Mouse (Mus musculus) Muller cell, postnatal 12 days (primary cell): ENCODE results near the gene Arhgap10.

Experiments used
- DNase-seq: peaks from one replicate; pipeline ENCODE4 v3.0.0-alpha.2; 2015; ENCODE audit errors: inconsistent ontology term

Arhgap10 gene

GRCm38 (mm10) chr8:77517301-77518200, at the start of gene Arhgap10:
Gene Arhgap10, minus strand, starts transcription at chr8:77517953.
- DNase-seq: peak; percentile 86

DNA sequence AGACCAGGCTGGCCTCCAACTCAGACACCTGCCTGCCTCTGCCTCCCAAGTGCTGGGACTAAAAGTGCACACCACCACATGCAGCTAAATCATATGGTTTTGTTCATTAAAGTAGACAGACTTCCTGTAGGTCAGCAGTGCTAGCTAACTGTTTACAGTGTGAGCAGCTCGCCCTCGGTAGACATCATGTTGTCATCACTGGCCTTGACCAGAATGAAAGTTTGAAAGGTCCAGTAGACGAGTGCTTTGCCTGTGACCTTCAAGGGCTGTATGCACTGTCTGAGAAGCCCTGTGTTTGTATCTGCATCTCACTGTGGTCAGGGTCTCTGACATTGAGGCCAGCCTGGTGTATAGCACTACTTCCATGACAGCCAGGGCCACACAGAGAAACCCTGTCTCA, 43.7 kb upstream of the Arhgap10 start:
- DNase-seq: no peak

DNA sequence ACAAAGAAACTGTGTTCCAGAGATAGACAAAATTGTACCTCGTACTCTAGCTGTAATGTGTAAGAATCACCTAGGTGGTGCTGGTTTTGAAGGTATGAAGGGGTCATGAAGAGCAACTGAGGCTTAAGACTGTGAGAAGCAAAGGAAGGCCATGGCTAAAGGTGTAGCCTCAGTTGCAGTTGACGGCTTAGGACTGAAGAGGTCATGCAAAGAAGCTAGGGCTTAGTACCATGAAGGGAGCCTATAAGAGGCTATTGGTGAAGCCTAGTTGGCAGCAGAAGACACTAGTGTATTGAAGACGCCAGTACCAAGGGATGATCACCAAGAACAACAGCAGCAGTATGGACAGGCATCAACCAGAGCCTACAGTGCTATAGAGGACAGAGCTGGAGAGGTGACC, 34.7 kb upstream of the Arhgap10 start:
- no peak for DNase-seq

GRCm38 (mm10) chr8:77549881-77550580, 32.3 kb upstream of the Arhgap10 start:
- peak; percentile 46 for DNase-seq

DNA sequence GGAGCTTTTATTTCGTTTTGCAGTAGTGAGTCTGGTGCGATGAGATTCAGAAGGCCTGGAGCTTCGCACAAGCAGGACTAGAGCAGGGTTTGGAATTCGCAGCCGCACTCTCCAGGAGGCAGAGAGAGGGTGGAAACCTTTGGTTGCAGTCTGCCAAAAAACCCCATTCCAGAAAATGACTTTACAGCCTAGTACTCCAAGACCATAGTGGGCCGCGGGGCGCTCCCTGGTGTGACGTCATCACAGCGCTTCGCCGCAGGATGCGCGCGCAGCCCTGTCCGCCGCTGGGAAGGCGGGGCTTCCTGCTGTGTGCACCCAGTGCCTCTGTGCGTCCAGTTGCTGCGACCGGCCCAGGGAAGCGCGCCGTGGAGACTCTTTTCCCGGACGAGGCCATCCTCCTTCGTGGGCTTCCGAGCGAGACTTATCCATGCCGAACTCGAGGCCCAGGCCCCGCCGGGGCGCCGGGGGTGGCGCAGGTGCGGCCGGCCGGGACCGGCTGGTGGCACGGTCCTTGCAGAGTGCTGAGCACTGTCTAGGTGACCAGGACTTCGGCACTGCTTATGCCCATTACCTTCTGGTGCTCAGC, 31.5 kb upstream of the Arhgap10 start, which contains the start of gene Prmt9:
Gene Prmt9 (plus strand): TSS at position 277 of the 586 bp plus-strand sequence.
- peak; percentile 94 for DNase-seq

GRCm38 (mm10) chr8:77545616-77546015, 27.9 kb upstream of the Arhgap10 start:
- no peak for DNase-seq

GRCm38 (mm10) chr8:77544428-77544827, 26.7 kb upstream of the Arhgap10 start:
- DNase-seq: no peak

GRCm38 (mm10) chr8:77543152-77543777, 25.5 kb upstream of the Arhgap10 start:
- no peak for DNase-seq

- DNase-seq: no peak
Measured at GRCm38 (mm10) chr8:77538256-77538655, 20.5 kb upstream of the Arhgap10 start.

- no peak for DNase-seq
Measured at GRCm38 (mm10) chr8:77536821-77537220, 19.1 kb upstream of the Arhgap10 start.

DNA sequence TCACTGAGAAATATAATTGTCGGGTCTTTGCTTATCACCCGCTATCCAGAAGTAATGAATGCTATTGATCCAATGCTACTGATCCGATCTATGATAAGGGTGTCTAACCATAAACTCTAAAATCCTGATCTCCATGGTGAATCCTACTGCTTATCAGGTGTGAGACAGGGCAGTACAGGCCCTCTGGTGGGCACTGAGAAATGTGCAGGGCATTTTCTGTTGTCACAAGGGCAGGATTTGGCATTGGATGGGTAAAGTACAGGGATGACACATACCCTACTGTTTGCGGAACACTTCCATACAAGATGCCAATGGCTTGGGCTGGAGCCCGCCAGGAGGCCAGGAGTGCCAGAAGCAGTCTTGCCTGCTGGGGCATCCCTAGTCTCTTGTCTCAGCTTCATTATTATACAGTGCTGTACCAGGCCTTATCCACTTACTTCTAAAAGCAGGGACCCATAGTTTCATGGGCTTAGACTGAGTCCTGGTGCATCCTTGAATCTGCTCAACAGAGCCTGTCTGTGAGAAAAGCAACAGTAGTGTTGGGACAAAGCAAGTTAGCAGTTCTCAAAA, 17.4 kb upstream of the Arhgap10 start:
- peak; percentile 64 for DNase-seq

GRCm38 (mm10) chr8:77534358-77534992, 16.7 kb upstream of the Arhgap10 start:
- no peak for DNase-seq

DNA sequence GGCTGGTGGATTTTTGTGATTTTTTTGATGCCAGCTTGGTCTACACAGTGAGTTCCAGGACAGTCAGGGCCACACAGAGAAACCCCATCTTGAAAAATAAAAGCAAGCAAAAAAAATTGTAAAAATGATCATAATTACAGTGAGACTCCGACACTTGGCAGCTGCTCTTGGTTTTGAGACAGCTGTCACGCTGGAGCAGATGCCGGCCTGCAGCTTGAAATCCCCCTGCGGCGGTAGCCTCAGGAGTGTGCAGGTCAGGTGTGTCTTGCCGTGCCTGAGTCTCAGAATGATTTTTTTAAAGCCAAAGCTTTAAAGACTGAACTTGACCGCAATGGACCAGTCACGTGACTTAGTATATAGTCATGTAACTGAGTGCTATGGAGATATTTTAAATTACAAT, 8.4 kb upstream of the Arhgap10 start:
- DNase-seq: no peak

DNA sequence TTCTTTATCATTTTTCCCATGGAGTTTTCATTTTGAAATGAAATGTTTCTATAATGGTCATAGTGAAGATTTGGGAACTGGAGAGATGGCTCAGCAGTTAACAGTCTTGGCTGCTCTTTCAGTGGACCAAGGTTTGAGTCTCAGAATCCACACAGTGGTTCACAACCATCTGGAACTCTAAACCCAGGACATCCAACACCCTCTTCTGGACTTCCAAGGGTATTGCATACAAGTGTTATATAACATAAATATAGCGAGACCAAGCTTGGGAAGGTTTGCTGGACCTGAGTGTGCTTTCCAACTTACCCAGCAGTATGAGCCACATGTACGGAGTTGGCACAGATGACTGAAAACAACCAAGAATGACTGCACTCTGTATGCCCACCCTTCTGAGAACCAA, 7.2 kb upstream of the Arhgap10 start:
- no peak for DNase-seq

- no peak for DNase-seq
Measured at GRCm38 (mm10) chr8:77524018-77524615, 6.4 kb upstream of the Arhgap10 start.

DNA sequence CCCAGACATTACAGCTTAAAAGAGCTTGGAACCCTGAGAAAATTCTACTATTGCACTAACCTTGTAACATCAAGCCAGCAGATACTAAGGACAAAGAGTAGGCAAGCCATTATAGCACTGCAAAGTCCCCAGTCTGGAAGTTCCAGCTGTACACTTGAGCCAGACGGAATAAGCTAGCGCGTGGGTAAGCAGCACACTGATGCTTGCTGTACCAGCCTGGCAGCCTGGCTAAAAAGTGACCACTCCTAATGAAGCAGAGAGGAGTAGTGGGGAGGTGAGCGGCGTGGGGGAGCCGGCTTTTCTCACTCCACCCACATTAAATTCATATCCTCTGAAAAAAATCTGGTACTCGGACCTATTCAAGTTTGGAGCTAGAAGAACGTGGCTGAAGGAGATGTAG, 5.2 kb upstream of the Arhgap10 start:
- no peak for DNase-seq

GRCm38 (mm10) chr8:77521028-77521785, 3.5 kb upstream of the Arhgap10 start:
- peak; percentile 15 for DNase-seq

- no peak for DNase-seq
Measured at GRCm38 (mm10) chr8:77520601-77521000, 2.8 kb upstream of the Arhgap10 start.

DNA sequence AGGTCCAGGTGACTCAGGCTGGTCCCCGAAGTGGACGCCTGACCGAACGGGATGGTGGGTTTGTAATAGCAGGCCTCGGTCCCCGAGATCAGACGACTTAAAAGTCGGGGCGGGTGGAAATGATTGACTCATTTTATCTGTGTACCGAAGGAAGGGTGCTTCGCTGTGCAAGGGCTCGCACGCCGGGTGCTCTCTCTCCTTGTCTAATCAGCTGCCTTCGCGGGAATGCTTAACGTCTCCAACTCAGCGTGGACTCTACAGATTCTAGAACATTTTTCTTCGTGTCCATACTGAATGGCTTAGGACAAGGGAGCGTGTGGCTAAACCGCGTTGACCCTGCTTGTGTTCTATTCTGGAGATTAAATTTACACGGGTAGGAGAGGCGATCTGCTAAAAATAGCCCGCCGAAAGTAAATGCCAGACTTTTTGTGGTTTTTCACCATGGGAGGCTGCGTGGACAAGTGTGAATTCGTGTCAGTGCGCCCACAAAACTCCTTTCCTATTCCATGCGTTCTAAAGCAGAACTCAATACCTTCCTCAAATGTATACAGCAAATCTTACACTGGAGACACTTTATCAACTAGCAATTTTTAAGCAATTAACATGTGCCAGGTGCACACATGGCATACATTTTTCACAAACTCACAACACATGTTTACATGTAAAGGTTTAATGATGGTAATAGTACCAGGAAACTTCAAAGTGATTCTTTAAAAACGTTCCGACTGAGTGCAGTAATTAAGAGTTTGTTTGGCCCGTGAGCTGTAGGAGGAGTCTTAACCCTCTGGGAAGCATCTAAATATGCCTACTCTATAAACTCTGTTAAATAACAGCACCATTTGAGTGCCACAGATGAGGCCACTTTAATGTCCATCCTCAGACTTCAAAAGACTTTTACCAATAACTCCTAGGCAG, 705 bp upstream of the Arhgap10 start:
- peak; percentile 10 for DNase-seq
